Comparison of ENCODE assay signal across 18 mouse cellular contexts in the genomic region with DNA sequence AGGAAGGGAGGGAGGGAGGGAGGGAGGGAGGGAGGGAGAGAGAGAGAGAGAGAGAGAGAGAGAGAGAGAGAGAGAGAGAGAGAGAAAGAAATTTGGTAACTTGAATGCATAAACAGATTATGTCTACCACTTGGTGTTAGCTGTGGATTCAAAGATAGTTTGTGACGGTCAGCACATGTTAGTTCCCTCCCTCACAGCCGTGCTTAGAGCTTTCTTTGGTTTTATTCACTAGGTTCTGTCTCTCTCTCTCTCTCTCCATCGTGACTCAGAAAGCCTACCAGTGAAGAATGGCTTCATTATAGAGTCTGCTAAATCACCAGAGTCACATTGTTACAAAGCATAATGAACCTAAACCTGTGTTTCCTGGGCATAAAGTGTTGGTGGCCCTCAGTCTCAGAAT.
"Had no signal": no experiment of that assay in that cellular context is flagged by ENCODE, and none has a peak within 500 bp of the region (broad histone marks: within the 10 kb centered on the region; RNA-seq: fewer than 3 reads in every experiment).

No protein-coding gene starts in this region.

- ATAC-seq: midbrain, embryonic 16.5 days had no signal

- H3K4me1 ChIP-seq: midbrain, embryonic 12.5 days; neural tube, embryonic 15.5 days had no signal

- H3K9me3 ChIP-seq: midbrain, embryonic 12.5 days; neural tube, embryonic 13.5 days; neural tube, embryonic 15.5 days had no signal

- DNase-seq: lung, adult 18-20 months; lung, embryonic 14.5 days; lung, postnatal 10 days; lung, postnatal 4 days; midbrain, embryonic 14.5 days; retina, postnatal 1 day; right cerebral cortex, adult 18-20 months; right cerebral cortex, postnatal 25 days; right cerebral cortex, postnatal 4 days; spleen, adult 18-20 months; thymus, adult 18-20 months; thymus, postnatal 14 days; thymus, postnatal 36 days had no signal

- H3K4me2 ChIP-seq: lung, embryonic 14.5 days; midbrain, embryonic 12.5 days; neural tube, embryonic 13.5 days; neural tube, embryonic 15.5 days had no signal

- H3K36me3 ChIP-seq: midbrain, embryonic 12.5 days; neural tube, embryonic 13.5 days; neural tube, embryonic 15.5 days had no signal

- H3K27me3 ChIP-seq: midbrain, embryonic 12.5 days; neural tube, embryonic 13.5 days; neural tube, embryonic 15.5 days had no signal

- H3K27ac ChIP-seq: midbrain, embryonic 12.5 days; neural tube, embryonic 13.5 days; neural tube, embryonic 15.5 days had no signal

- H3K9ac ChIP-seq: lung, embryonic 14.5 days; midbrain, embryonic 12.5 days; neural tube, embryonic 13.5 days; neural tube, embryonic 15.5 days had no signal

- H3K4me3 ChIP-seq: midbrain, embryonic 12.5 days; myocyte; neural tube, embryonic 13.5 days; neural tube, embryonic 15.5 days had no signal
